Mouse (Mus musculus) testis, adult 2 months (tissue): ENCODE results near the gene Vps8. TPM values are rescaled to one million over a fixed set of nuclear protein-coding genes. Genes with fewer than 3 reads are reported as not detected.

Experiments
- H3K27ac ChIP-seq: fragments of 200-500 bp; 2 replicates; pipeline ENCODE4 v1.5.1; 2012; ENCODE audit warnings: low read depth, low read length; ENCODE audit not compliant: control insufficient read depth, insufficient read depth
- H3K27me3 ChIP-seq: fragments of 200-500 bp; 2 replicates; pipeline ENCODE4 v1.6.1; 2012; ENCODE audit warnings: mild to moderate bottlenecking, low read length, moderate library complexity; ENCODE audit not compliant: control insufficient read depth, insufficient read depth
- H3K36me3 ChIP-seq: fragments of 200-500 bp; 2 replicates; pipeline ENCODE4 v1.6.1; 2012; ENCODE audit warnings: mild to moderate bottlenecking, low read length; ENCODE audit not compliant: control insufficient read depth, insufficient read depth
- H3K4me1 ChIP-seq: fragments of 200-500 bp; 2 replicates; pipeline ENCODE4 v1.6.1; 2012; ENCODE audit warnings: low read length; ENCODE audit not compliant: control insufficient read depth, insufficient read depth
- H3K4me3 ChIP-seq: fragments of 200-500 bp; 2 replicates; pipeline ENCODE4 v1.5.1; 2012; ENCODE audit warnings: low read depth, mild to moderate bottlenecking, low read length, moderate library complexity, mixed read lengths; ENCODE audit not compliant: control insufficient read depth
- CTCF ChIP-seq: fragments of 200-500 bp; IDR thresholded peaks from 2 replicates; pipeline ENCODE4 v1.5.1; 2012; ENCODE audit warnings: low read depth, mild to moderate bottlenecking, inconsistent platforms, low read length, moderate library complexity; ENCODE audit not compliant: control insufficient read depth, insufficient read depth, insufficient replicate concordance
- POLR2A ChIP-seq: fragments of 200-500 bp; IDR thresholded peaks from 2 replicates; pipeline ENCODE4 v1.6.1; 2012; ENCODE audit warnings: low read depth, mild to moderate bottlenecking, inconsistent platforms, low read length, moderate library complexity; ENCODE audit not compliant: control insufficient read depth
- polyA plus RNA-seq: library from polyadenylated mRNA; depleted of rRNA; stranded (reverse); fragments of >200 nt; gene quantifications from 2 replicates; pipeline ENCODE4 v1.2.3, GENCODE M21; 2012

The Vps8 gene
- polyA plus RNA-seq, 1 experiment = 9.6 TPM

- TF ChIP-seq CTCF (no peak), POLR2A (no peak)
- Histone ChIP-seq H3K27me3 (no peaks in the 10 kb centered on the region), H3K27ac (no peak overlapping the region), H3K4me1 (no peaks in the 10 kb centered on the region; the same call in 1 of the 2 replicates), H3K36me3 (no peaks in the 10 kb centered on the region), H3K4me3 (no peak overlapping the region)
Observed at GRCm38 (mm10) chr16:21533503-21533902, 110.6 kb downstream of the Vps8 start.

- TF ChIP-seq POLR2A (no peak), CTCF (no peak)
- no peaks in the 10 kb centered on the region for H3K36me3 ChIP-seq
- H3K27me3 ChIP-seq = no peaks in the 10 kb centered on the region
- no peaks in the 10 kb centered on the region; the same call in 1 of the 2 replicates for H3K4me1 ChIP-seq
- H3K27ac ChIP-seq = no peak overlapping the region
- H3K4me3 ChIP-seq = peak overlapping the region; percentile 69
Observed at GRCm38 (mm10) chr16:21536240-21537005, 113.5 kb downstream of the Vps8 start.

- H3K36me3 ChIP-seq = no peaks in the 10 kb centered on the region
- no peaks in the 10 kb centered on the region for H3K27me3 ChIP-seq
- no peak overlapping the region for H3K27ac ChIP-seq
- no peaks in the 10 kb centered on the region; the same call in 1 of the 2 replicates for H3K4me1 ChIP-seq
- H3K4me3 ChIP-seq = no peak overlapping the region
- TF ChIP-seq POLR2A = no peak
- TF ChIP-seq CTCF = no peak
Observed at GRCm38 (mm10) chr16:21537312-21537711, 114.4 kb downstream of the Vps8 start.

GRCm38 (mm10) chr16:21538889-21539288, 116.0 kb downstream of the Vps8 start:
- TF ChIP-seq CTCF (no peak), POLR2A (no peak)
- Histone ChIP-seq H3K4me3 (no peak overlapping the region), H3K27me3 (no peaks in the 10 kb centered on the region), H3K27ac (no peak overlapping the region), H3K4me1 (no peaks in the 10 kb centered on the region), H3K36me3 (no peaks in the 10 kb centered on the region)

GRCm38 (mm10) chr16:21542559-21542958, 119.6 kb downstream of the Vps8 start:
- Histone ChIP-seq H3K27ac (no peak overlapping the region), H3K4me3 (no peak overlapping the region), H3K27me3 (no peaks in the 10 kb centered on the region), H3K36me3 (no peaks in the 10 kb centered on the region), H3K4me1 (no peaks in the 10 kb centered on the region)
- no peak for TF ChIP-seq CTCF
- no peak for TF ChIP-seq POLR2A

- Histone ChIP-seq H3K27ac (no peak overlapping the region), H3K4me3 (no peak overlapping the region), H3K4me1 (no peaks in the 10 kb centered on the region), H3K36me3 (no peaks in the 10 kb centered on the region), H3K27me3 (no peaks in the 10 kb centered on the region)
- TF ChIP-seq POLR2A (no peak), CTCF (no peak)
Observed at GRCm38 (mm10) chr16:21547446-21547845, 124.5 kb downstream of the Vps8 start.

- Histone ChIP-seq H3K4me1 (no peaks in the 10 kb centered on the region), H3K27ac (no peak overlapping the region), H3K36me3 (no peaks in the 10 kb centered on the region), H3K27me3 (no peaks in the 10 kb centered on the region), H3K4me3 (no peak overlapping the region)
- TF ChIP-seq POLR2A = no peak
- no peak for TF ChIP-seq CTCF
Observed at GRCm38 (mm10) chr16:21549751-21550150, 126.8 kb downstream of the Vps8 start.
